In the genomic region with DNA sequence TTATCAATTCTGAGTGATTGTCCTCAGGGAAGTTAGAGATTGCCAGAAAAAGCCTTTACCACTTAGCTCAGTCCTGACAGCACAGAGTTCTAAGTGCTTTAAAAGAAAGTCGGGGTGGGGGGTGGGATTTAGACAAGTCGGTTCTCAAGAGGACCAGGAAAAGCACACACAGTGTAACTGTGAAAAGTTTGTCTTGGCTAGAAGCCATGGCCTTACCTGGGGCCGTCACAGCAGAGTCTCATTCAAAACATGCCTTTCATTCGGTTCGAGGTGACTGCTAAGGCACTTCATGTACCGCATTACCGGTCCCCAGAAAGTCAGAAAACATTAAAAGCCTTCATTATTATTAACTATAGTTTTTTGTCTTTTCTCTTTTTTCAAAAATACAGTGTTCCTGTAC, we compare ENCODE assay signal across 15 mouse cellular contexts.
DNase-seq lines count a peak whose midpoint lies in the region; ATAC-seq and TF ChIP-seq lines count a peak whose summit lies in the region.
"Had no signal": no experiment of that assay in that cellular context is flagged by ENCODE, and none has a peak within 500 bp of the region (broad histone marks: within the 10 kb centered on the region; RNA-seq: fewer than 3 reads in every experiment).

No protein-coding gene starts in this region.

- peak; percentile 19 for DNase-seq in kidney, adult 18-20 months
- DNase-seq in kidney, postnatal 4 days = no peak
- DNase-seq in brain, embryonic 14.5 days (ENCODE audit: low read depth) = peak; percentile 42
- DNase-seq in lung, postnatal 10 days = peak; percentile 28
- no peak for DNase-seq in B cell, adult 2 months
- no peak for DNase-seq in gastrocnemius, postnatal 25 days
- DNase-seq: adrenal gland, postnatal 10 days; cerebellum, postnatal 36 days; heart, adult 2 months; right cerebral cortex, adult 18-20 months; thymus, postnatal 25 days had no signal

- no peak overlapping the region for H3K4me2 ChIP-seq in intestine, embryonic 16.5 days (ENCODE audit: low read depth, low read length)
- H3K4me2 ChIP-seq: embryonic facial prominence, embryonic 15.5 days; midbrain, embryonic 11.5 days; neural tube, embryonic 12.5 days had no signal

- 0 out of 2 replicates have a peak, but pooled peaks have one; percentile 20 for ATAC-seq in intestine, embryonic 16.5 days

- no peaks in the 10 kb centered on the region for H3K9me3 ChIP-seq in intestine, embryonic 16.5 days (ENCODE audit: control insufficient read depth, low read length)
- H3K9me3 ChIP-seq: embryonic facial prominence, embryonic 15.5 days; neural tube, embryonic 12.5 days had no signal

- 0 out of 2 replicates have a peak, but pooled peaks cover 5% of the 10 kb centered on the region for H3K4me1 ChIP-seq in intestine, embryonic 16.5 days (ENCODE audit: control insufficient read depth, insufficient read depth, low read length)

- no peak for TF ChIP-seq POLR2A in brain, embryonic 14.5 days (IDR thresholded peaks at IDR 0.05; ENCODE audit: borderline replicate concordance, extremely low read depth, insufficient read depth, insufficient read length, poor library complexity, severe bottlenecking)

- no peak overlapping the region for H3K27ac ChIP-seq in intestine, embryonic 16.5 days (ENCODE audit: low read length)
- H3K27ac ChIP-seq: embryonic facial prominence, embryonic 15.5 days; heart, adult 2 months; neural tube, embryonic 12.5 days had no signal

- H3K36me3 ChIP-seq in intestine, embryonic 16.5 days (ENCODE audit: control insufficient read depth, insufficient read depth, low read length) = no peaks in the 10 kb centered on the region
- H3K36me3 ChIP-seq: embryonic facial prominence, embryonic 15.5 days; neural tube, embryonic 12.5 days had no signal

- no peaks in the 10 kb centered on the region for H3K27me3 ChIP-seq in intestine, embryonic 16.5 days (replicated peaks; ENCODE audit: control insufficient read depth, insufficient read depth, low read length)
- H3K27me3 ChIP-seq: embryonic facial prominence, embryonic 15.5 days; neural tube, embryonic 12.5 days had no signal

- no peak overlapping the region for H3K4me3 ChIP-seq in intestine, embryonic 16.5 days (ENCODE audit: low read length)
- H3K4me3 ChIP-seq: embryonic facial prominence, embryonic 15.5 days; heart, adult 2 months; neural tube, embryonic 12.5 days had no signal

- WGBS in intestine, embryonic 16.5 days = 55% methylated on average over 7 of the region's 7 CpGs

- TF ChIP-seq CTCF in brain, embryonic 14.5 days (IDR thresholded peaks at IDR 0.05; ENCODE audit: borderline replicate concordance, extremely low read depth, insufficient read depth, insufficient read length) = no peak

- H3K9ac ChIP-seq in intestine, embryonic 16.5 days (ENCODE audit: low read depth, low read length) = no peak overlapping the region
- H3K9ac ChIP-seq: embryonic facial prominence, embryonic 15.5 days; neural tube, embryonic 12.5 days had no signal

Comparison
In these comparisons a context has a peak if more than half of its experiments do, and no peak if none do; other contexts are left out.
1. DNase-seq: peak in kidney, adult 18-20 months (single experiment), brain, embryonic 14.5 days (single experiment) and lung, postnatal 10 days (single experiment); none in kidney, postnatal 4 days (0 of 2), B cell, adult 2 months (0 of 2) and gastrocnemius, postnatal 25 days (single experiment).